Mouse (Mus musculus) cerebellum, adult 2 months (tissue): ENCODE results near the gene Glra1. TPM values are rescaled to one million over a fixed set of nuclear protein-coding genes. Genes with fewer than 3 reads are reported as not detected.

Source experiments
- DNase-seq, 2 experiments: peaks; one replicate each; pipeline ENCODE4 v3.0.0; 2021
- H3K27ac ChIP-seq: fragments of 200-500 bp; 2 replicates; pipeline ENCODE4 v1.5.1; 2012; ENCODE audit warnings: low read length, control low read depth, inconsistent platforms; ENCODE audit not compliant: insufficient read depth
- H3K27me3 ChIP-seq: fragments of 200-500 bp; 2 replicates; pipeline ENCODE4 v1.6.1; 2012; ENCODE audit warnings: inconsistent platforms, mild to moderate bottlenecking, low read length, moderate library complexity; ENCODE audit not compliant: control insufficient read depth, insufficient read depth
- H3K4me1 ChIP-seq: fragments of 200-500 bp; 2 replicates; pipeline ENCODE4 v1.6.1; 2011; ENCODE audit warnings: low read length; ENCODE audit not compliant: control insufficient read depth, insufficient read depth
- H3K4me3 ChIP-seq: fragments of 200-500 bp; replicated peaks from 2 replicates; pipeline ENCODE3; 2011; ENCODE audit warnings: mild to moderate bottlenecking, low read depth, low read length, control low read depth; ENCODE audit not compliant: insufficient read depth
- CTCF ChIP-seq: fragments of 200-500 bp; IDR thresholded peaks from 2 replicates; pipeline ENCODE4 v1.5.1; 2011; ENCODE audit warnings: low read depth, mild to moderate bottlenecking, control low read depth, low read length, moderate library complexity, borderline replicate concordance; ENCODE audit not compliant: insufficient read depth
- POLR2A ChIP-seq: fragments of 200-500 bp; IDR thresholded peaks from 2 replicates; pipeline ENCODE4 v1.6.1; 2011; ENCODE audit warnings: low read length, control low read depth, borderline replicate concordance; ENCODE audit not compliant: insufficient read depth
- WGBS: fragments of 180-500 bp; shearing (Covaris S2); methylation state at CpG from one replicate; pipeline ENCODE4 v1.1.7; 2018; 5-methylcytosine and 5-hydroxymethylcytosine counted together
- polyA plus RNA-seq: library from polyadenylated mRNA; depleted of rRNA; stranded (reverse); fragments of >200 nt; gene quantifications from 2 replicates; pipeline ENCODE4 v1.2.3, GENCODE M21; 2012

Glra1 gene
- polyA plus RNA-seq, 1 experiment: 27.3 TPM

- no peak for DNase-seq
- Histone ChIP-seq H3K27me3 (no peaks in the 10 kb centered on the region), H3K4me3 (no peak overlapping the region), H3K4me1 (no peaks in the 10 kb centered on the region), H3K27ac (no peak overlapping the region)
- WGBS: 82% methylated on average over 3 of the region's 3 CpGs
- TF ChIP-seq POLR2A (no peak), CTCF (no peak)
Measured at GRCm38 (mm10) chr11:55594411-55594810, 13.6 kb downstream of the Glra1 start.

GRCm38 (mm10) chr11:55591194-55591593 is 16.8 kb downstream of the Glra1 start:
- H3K27ac ChIP-seq: no peak overlapping the region
- no peak overlapping the region for H3K4me3 ChIP-seq
- TF ChIP-seq CTCF (no peak), POLR2A (no peak)
- 57% methylated on average over 2 of the region's 2 CpGs for WGBS
- DNase-seq: no peak
- no peaks in the 10 kb centered on the region for H3K27me3 ChIP-seq
- H3K4me1 ChIP-seq: no peaks in the 10 kb centered on the region

GRCm38 (mm10) chr11:55589376-55590167 is 18.4 kb downstream of the Glra1 start:
- TF ChIP-seq CTCF (peak; percentile 15; the same call in 1 of the 2 replicates), POLR2A (no peak)
- H3K4me3 ChIP-seq: no peak overlapping the region
- 71% methylated on average over 9 of the region's 9 CpGs for WGBS
- peak in 1 of 2 experiments; percentile 2 for DNase-seq
- no peaks in the 10 kb centered on the region for H3K27me3 ChIP-seq
- H3K4me1 ChIP-seq: no peaks in the 10 kb centered on the region
- no peak overlapping the region for H3K27ac ChIP-seq

- TF ChIP-seq POLR2A (no peak), CTCF (no peak)
- no peak overlapping the region for H3K27ac ChIP-seq
- H3K4me1 ChIP-seq: no peaks in the 10 kb centered on the region
- 65% methylated on average over 2 of the region's 2 CpGs for WGBS
- DNase-seq: peak in 1 of 2 experiments; percentile 3
- H3K4me3 ChIP-seq: no peak overlapping the region
- H3K27me3 ChIP-seq: no peaks in the 10 kb centered on the region
Measured at GRCm38 (mm10) chr11:55574397-55574796, 33.6 kb downstream of the Glra1 start.

GRCm38 (mm10) chr11:55571144-55571543 is 36.9 kb downstream of the Glra1 start:
- peak; percentile 10 to 32 for DNase-seq
- 30% methylated on average over 2 of the region's 2 CpGs for WGBS
- Histone ChIP-seq H3K4me1 (no peaks in the 10 kb centered on the region), H3K4me3 (no peak overlapping the region), H3K27ac (no peak overlapping the region), H3K27me3 (no peaks in the 10 kb centered on the region)
- TF ChIP-seq POLR2A (no peak), CTCF (peak; percentile 46)

GRCm38 (mm10) chr11:55566309-55567099 is 41.5 kb downstream of the Glra1 start:
- WGBS: 24% methylated on average over 9 of the region's 9 CpGs
- Histone ChIP-seq H3K27ac (no peak overlapping the region), H3K4me1 (no peaks in the 10 kb centered on the region), H3K4me3 (no peak overlapping the region), H3K27me3 (no peaks in the 10 kb centered on the region)
- TF ChIP-seq CTCF (no peak), POLR2A (no peak)
- peak in 1 of 2 experiments; percentile 25 for DNase-seq

- H3K27ac ChIP-seq: no peak overlapping the region
- no peaks in the 10 kb centered on the region for H3K4me1 ChIP-seq
- TF ChIP-seq CTCF (no peak), POLR2A (no peak)
- H3K4me3 ChIP-seq: no peak overlapping the region
- no peak for DNase-seq
- 96% methylated on average over 1 of the region's 1 CpGs for WGBS
- no peaks in the 10 kb centered on the region; the same call in 1 of the 2 replicates for H3K27me3 ChIP-seq
Measured at GRCm38 (mm10) chr11:55545690-55546089, 62.3 kb downstream of the Glra1 start.
